Mouse (Mus musculus) cortical plate, adult 2 months (tissue): ENCODE measurements around the gene Cryl1. TPM values are rescaled to one million over a fixed set of nuclear protein-coding genes. Genes with fewer than 3 reads are reported as not detected.

Experiments
- H3K27ac ChIP-seq: fragments of 200-500 bp; 2 replicates; pipeline ENCODE4 v1.5.1; 2012; ENCODE audit warnings: low read length, control low read depth, inconsistent platforms; ENCODE audit not compliant: insufficient read depth
- H3K4me1 ChIP-seq: fragments of 200-500 bp; 2 replicates; pipeline ENCODE4 v1.6.1; 2011; ENCODE audit warnings: low read length; ENCODE audit not compliant: control insufficient read depth, insufficient read depth
- H3K4me3 ChIP-seq: fragments of 200-500 bp; 2 replicates; pipeline ENCODE4 v1.5.1; 2011; ENCODE audit warnings: mild to moderate bottlenecking, low read length, control low read depth; ENCODE audit not compliant: insufficient read depth
- CTCF ChIP-seq: fragments of 200-500 bp; IDR thresholded peaks from 2 replicates; pipeline ENCODE4 v1.5.1; 2011; ENCODE audit warnings: mild to moderate bottlenecking, control low read depth, low read length; ENCODE audit not compliant: insufficient read depth; ENCODE audit errors: extremely low read depth
- POLR2A ChIP-seq: fragments of 200-500 bp; IDR thresholded peaks from 2 replicates; pipeline ENCODE4 v1.6.1; 2011; ENCODE audit warnings: mild to moderate bottlenecking, low read length, control low read depth; ENCODE audit not compliant: insufficient read depth; ENCODE audit errors: extremely low read depth
- polyA plus RNA-seq: library from polyadenylated mRNA; depleted of rRNA; stranded (reverse); fragments of >200 nt; gene quantifications from 2 replicates; pipeline ENCODE4 v1.2.3, GENCODE M21; 2012

The Cryl1 gene
- polyA plus RNA-seq, 1 experiment: 39.7 TPM

DNA sequence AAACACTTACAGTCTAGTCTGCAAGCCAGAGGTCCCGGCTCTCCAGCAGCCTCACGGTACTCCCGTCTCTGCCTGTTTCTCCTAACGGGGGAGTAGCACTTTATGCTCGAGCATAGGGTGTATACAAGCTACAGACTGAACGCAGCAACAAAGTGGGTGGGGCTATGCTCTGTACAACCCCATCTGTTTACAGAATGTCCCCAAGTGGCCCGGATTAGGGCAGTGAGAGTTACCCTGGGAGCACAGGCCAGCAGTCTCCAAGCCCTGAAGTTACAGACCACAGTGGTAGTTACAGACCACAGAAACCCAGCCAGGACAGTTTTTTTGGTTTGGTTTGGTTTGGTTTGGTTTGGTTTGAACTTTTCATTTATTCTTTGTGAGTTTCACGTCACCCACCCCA, 22.3 kb downstream of the Cryl1 start:
- TF ChIP-seq POLR2A: no peak
- TF ChIP-seq CTCF: no peak

DNA sequence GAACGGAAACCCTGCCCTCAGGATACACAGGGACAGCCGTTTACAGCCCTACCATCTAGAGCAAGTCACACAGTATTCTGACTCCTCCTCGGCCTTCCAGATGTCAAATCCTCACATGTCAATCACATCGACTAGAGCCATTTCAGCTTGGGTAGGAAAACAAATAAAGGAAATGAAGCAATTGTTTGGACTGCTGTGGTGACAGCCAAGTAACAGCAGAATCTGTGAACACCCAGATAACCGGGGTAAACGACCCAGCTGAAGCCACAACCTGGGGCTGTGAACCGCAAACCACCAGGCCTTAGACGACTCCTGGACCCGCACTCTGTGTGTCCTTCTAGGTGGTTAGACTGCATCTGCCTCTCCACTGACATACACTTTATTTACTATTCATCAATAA, 23.1 kb downstream of the Cryl1 start:
- H3K27ac ChIP-seq: no peak overlapping the region
- TF ChIP-seq CTCF (no peak), POLR2A (no peak)
- H3K4me1 ChIP-seq: no peaks in the 10 kb centered on the region
- H3K4me3 ChIP-seq: no peak overlapping the region

More for the DNA sequence above, 22.3 kb downstream of the Cryl1 start:
- no peaks in the 10 kb centered on the region for H3K4me1 ChIP-seq
- no peak overlapping the region for H3K27ac ChIP-seq
- no peak overlapping the region for H3K4me3 ChIP-seq

DNA sequence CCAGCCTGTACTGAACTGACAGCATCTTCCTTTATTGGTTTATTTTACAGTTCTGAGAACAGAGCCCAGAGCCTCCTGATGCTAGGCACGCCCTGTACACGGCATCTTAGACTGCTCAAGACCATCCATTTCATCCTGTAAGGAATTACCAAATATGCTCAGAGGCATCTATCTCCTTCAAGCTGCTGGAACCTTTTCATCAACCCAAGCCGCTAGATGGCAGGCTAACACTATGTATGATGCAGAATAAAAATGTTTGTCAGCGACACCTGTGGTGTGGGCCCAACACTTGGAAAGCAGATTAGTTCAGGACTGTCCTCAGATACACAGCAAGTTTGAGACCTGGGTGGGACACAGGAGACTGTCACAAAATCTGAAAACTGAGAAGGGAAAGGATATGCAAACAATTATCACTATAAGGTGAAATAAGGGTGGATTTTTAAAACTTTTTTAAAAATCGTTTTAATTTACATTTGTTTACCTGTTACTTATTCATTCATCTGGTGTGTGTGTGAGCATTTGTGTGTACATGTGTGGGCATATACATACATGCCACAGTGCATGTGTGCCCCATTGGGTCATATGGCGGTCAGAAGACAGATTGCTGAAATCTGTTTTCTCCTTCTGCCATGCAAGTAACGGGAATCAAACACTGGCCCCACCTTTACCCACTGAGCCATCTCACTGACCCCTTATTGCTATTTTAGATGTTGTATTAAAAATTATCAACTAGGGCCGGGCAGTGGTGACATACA, 25.8 kb downstream of the Cryl1 start:
- no peak overlapping the region for H3K27ac ChIP-seq
- H3K4me1 ChIP-seq: no peaks in the 10 kb centered on the region
- no peak overlapping the region for H3K4me3 ChIP-seq
- TF ChIP-seq POLR2A (no peak), CTCF (peak; percentile 92)

DNA sequence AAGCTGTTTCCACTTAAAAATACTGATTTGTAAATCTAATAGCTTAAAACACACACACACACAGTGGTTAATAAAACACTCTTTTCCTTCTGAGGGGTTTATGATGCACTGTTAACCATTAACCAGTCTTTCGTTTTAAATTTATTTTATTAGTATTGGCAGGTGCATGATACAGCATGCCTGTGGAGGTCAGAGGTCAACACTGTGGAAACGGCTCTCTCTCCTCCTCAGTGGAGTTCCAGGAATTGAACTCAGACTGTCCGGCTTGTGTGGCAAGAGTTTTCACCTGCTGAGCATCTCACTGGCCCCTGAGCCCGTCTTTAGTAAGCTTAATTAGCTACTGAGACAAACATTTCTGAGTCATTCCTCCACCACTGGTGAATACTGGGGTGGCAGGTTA, 31.0 kb downstream of the Cryl1 start:
- H3K4me3 ChIP-seq: no peak overlapping the region
- TF ChIP-seq CTCF (no peak), POLR2A (no peak)
- H3K27ac ChIP-seq: no peak overlapping the region
- no peaks in the 10 kb centered on the region for H3K4me1 ChIP-seq

DNA sequence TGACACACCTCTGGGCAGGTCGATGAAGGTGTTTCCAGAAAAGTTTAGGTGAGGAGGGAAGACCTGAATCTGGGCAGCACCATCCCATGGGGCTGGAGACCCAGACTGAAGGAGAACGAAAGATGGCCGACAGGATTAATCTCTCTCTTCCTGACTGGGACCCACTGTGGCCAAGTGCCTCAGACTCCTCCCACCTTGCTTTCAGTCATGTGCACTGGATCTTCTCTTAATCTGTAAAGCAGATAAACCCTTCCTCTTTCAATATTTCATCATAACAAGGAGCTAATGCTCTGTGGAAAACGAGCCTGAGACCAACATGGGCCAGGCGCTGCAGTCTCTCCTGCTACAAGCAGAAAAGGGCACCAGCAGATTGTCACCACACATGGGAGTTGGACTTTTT, 31.6 kb downstream of the Cryl1 start:
- Histone ChIP-seq H3K27ac (no peak overlapping the region), H3K4me3 (no peak overlapping the region), H3K4me1 (no peaks in the 10 kb centered on the region)
- no peak for TF ChIP-seq POLR2A
- TF ChIP-seq CTCF: no peak

DNA sequence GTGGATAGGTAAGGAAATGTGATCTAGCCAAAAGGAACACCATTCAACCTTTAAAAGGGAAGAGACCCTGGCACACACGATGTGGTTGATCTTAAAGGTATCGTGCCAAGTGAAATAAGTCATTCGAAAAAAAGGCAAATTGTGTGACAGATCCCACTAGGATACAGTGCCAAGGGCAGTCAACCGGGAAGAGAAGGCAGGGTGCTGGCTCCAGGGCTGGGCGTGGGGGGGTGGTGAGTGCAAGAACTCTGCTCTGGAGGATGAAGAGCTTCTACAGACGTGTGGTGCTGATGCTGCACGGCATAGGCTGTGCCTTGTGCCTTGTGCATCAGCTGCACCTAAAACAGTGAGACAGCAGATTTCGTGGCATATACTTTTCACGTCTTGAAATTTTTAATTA, 33.0 kb downstream of the Cryl1 start:
- H3K27ac ChIP-seq: no peak overlapping the region
- TF ChIP-seq POLR2A: no peak
- no peaks in the 10 kb centered on the region for H3K4me1 ChIP-seq
- no peak overlapping the region for H3K4me3 ChIP-seq

DNA sequence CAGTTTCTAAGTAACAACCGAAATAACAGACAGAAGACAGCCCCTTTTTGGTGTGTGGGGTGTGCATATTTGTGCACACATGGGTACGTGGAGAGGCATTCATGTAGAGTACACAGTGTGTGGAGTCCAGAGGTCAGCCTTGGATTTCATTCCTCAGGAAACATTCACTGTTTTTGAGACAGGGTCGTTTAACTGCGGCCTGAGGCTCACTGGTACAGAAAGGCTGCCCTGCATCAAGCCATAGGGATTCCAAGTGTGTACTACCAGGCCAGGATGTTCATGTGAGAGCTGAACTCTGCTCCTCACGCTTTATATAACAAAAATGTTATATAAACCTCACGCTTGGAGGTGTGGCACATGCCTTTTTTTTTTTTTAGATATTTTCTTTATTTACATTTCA, 34.5 kb downstream of the Cryl1 start:
- Histone ChIP-seq H3K4me1 (no peaks in the 10 kb centered on the region), H3K4me3 (no peak overlapping the region), H3K27ac (no peak overlapping the region)
- no peak for TF ChIP-seq CTCF
- no peak for TF ChIP-seq POLR2A

DNA sequence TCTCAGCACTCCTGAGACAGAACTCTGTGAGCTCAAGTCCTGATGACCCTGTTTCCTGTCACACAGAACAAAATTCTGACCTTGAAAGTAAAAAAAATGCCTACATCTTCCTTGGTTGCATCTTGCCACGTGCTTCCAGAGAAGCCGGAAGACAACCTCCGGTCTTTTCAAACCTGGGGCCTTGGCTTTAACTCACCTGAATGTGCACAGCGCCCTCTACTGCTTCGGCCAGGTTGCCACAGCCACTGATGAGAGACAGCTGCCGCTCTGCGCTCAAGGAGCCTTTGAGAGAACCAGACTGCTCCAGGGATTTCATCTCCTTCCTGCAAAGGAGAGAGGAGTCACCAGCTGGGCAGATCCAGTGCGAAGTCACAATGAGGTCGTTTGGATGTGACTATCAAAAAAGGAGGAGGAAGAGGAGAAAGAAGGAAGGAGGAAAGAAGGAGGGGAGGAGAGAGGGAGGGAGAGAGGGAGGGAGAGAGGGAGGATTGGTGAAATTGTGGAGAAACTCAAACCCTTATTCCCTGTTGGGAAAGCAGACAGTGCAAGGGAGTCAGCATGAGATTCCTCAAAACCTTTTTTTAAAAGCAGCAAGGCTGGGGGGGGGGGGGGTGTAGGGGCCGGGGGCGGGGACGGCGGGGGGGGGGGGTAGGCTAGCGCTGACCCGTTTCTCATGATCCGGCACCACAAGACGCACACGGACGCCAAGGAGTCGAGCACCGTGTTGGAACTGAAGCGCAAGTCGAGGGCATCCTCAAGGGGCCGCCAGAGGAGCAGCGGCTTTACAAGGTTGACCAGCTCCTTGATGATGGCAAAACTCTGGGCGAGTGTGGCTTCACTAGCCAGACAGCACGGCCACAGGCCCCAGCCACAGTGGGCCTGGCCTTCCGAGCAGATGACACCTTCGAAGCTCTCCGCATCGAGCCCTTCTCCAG, 35.3 kb downstream of the Cryl1 start:
- Histone ChIP-seq H3K4me1 (no peaks in the 10 kb centered on the region), H3K27ac (no peak overlapping the region), H3K4me3 (no peak overlapping the region)
- TF ChIP-seq CTCF (peak; percentile 67), POLR2A (no peak)

DNA sequence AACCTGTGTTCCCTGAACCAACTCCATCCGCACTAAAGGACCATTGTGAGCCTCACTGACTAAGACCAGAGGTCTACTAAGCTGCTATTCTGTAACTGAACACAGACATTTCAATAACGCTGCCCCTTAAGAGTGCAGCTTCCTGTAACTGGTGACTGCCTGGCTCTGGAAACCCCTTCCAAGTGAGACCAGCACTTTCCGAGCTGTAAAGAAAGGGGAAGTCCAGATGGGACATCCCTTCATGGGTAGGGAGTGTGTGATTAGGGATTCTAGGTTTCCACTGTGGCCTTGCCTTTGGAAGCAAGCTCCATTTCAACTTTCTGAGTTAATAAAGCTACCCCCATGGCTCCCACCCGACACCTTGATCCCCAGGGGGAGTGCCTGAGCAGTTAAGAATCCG, 41.3 kb downstream of the Cryl1 start:
- H3K4me3 ChIP-seq: no peak overlapping the region
- H3K4me1 ChIP-seq: no peaks in the 10 kb centered on the region
- no peak overlapping the region for H3K27ac ChIP-seq
- TF ChIP-seq CTCF: no peak
